Mouse (Mus musculus): Measurements from ENCODE around the gene Card19.

Card19 gene

DNA sequence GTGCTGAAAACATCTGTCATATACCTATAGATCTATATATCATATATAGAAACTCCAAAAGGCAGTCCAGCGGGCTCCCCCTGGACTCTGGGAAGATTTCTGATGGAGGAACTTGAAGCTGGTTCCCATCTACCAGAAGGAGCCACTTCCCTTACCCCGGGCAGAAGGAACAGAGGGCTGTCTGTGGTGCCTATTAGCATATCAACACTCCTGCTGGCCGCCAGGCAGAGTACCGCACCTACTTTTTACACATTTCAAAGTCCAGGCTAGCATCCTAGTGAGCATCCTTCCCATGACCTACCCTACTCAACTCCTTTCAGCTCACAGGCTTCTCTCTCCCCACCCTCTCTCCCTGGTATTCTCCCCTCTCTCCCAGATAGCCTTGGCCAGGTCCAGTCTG, 9.8 kb upstream of the Card19 start:
- DNase-seq (ENCODE audit: low read depth, low spot score) = no peak

DNA sequence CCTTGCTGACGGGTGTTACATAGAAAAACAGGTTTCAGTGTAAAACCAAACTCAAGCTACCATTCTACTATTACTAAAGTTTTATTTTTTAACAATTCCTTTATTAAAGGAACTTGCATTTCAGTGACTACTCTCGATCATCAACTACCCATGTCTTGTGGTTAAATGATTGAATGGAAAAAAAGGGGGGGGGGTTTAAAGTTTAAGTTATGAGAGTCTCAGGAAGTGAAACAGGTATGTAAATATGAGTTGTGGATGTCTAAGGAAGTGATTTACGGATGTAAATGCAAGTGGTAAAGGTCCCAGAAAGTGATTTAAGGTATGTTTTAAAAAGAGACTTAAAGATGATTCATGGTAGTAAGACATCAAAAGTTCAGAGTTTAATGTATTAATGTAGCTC, 9.3 kb upstream of the Card19 start:
- DNase-seq (ENCODE audit: low read depth, low spot score) = no peak

DNA sequence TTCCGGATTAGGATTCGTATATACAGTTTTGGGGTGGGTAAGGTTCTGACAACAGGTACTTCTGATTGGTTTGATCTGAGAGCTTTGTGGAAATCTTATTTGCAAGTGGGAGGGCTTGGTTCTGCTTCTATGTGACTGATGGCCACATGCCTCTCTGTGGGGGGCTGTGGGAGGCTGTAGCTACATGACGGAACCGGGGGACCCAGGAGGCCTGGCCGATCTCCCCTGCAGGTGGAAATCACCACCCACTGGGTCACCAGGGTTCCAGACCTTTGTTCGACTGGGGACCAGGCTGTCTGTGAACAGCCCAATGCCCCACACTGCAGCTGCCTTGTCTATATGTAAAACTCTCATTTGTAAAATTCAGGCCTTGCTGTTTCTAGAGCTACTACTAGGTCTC, 8.9 kb upstream of the Card19 start:
- no peak for DNase-seq (ENCODE audit: low read depth, low spot score)

DNA sequence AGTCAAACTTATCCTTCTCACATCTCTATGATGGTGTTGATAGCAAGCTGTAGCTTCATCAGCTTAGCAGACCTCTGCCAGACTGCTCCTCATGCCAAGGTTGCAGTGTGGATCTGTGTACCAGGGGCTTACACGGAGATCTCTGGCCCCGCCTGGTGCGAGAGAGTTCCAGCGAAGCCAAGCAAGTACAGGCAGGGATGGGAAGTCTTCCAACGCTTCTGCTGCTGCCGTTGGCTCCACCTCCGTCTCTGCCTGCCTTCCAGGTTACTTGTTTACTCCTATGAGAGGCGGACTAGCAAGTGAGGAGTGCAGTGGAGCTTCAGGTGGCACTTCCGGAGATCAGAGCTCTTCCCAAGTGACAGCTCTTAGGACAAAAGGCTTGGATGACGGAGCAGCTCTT, 8.5 kb upstream of the Card19 start:
- DNase-seq (ENCODE audit: low read depth, low spot score) = no peak

DNA sequence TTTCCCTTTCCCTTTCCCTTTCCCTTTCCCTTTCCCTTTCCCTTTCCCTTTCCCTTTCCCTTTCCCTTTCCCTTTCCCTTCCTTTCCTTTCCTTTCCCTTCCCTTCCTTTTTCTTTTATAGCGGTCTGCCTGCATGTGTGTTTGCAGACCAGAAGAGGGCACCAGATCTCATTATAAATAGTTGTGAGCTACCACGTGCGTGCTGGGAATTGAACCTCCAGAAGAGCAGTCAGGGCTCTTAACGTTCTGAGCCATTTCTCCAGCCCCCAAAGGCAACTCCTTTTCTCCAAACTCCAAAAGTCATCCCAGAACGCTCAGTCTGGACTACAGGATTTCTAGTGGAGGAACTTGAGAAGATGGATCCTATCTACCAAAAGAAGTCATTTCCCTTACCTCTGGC, 5.1 kb upstream of the Card19 start:
- no peak for DNase-seq (ENCODE audit: low read depth, low spot score)

DNA sequence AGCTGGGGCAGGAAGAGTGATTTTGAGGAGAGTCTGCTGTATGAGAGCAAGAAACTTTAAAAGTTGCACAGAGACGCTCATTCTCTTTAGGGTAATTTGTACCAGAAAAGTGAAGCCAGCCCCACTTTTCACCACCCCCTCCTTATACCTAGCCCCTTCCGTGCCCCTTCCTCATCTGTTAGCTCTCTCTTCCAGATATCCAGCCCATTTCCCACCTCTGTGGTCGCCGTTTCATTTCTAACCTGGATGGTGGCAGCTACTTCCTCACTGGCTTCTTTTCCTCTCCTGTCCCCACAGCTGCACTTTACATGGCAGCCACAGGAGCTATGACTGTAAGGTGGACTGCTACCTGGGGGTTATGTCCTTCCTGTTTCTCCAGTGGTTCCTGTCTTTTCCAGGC, 3.5 kb upstream of the Card19 start:
- DNase-seq (ENCODE audit: low read depth, low spot score) = no peak

DNA sequence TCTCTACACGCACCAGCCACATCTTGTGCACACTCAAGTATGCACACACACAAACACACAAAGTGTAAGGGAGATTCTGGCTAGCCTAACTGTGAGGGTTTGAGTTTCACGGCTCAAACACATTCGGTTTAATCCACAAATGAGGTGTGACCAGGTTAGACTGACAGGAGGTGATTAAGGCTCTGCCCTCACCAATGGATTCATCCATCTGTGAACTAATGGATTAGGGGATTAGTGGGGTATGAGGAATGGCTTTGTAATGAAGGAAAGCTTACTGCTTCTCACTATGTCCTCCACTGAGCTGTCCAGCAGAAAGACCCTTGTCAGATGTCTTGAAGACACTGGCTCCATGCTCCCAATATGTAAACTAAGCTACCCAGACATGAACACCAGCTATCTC, 2.8 kb upstream of the Card19 start:
- DNase-seq (ENCODE audit: low read depth, low spot score) = no peak

DNA sequence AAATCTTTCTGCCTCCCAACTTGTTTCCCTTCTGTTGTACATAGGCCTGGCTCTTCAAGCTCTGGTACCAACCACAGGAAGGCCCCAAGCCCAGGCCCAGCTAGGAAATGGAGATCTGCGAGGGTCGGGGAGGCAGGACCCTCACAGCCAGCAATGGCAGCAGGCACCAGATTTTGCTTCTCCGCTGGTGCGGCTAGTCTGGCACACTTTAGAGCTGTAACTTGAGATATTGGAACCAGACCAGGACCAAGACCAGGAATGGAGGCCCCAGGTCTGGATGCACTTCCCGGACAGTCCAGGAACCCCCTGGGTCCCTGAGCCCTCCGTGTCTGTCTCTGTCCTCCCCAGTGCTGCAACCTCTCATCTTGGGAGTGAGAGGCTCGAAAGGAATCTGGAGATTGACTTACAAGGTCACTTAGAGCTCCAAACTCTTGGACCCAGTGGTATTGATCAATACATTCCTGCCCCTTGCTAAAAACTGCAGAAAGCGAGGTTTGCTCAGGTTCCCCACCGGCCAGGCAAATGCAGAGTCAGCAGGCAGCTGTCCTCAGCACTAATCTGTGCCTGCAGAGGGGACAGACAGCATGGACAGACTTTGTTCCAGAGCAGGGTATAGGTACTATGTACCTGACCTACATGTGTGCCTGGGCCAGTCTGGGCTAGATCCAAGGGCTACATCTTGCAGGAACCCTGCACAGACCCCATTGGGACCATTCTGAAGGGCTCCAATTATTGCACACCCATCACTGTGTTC, 1.1 kb upstream of the Card19 start:
- no peak for DNase-seq (ENCODE audit: low read depth, low spot score)

DNA sequence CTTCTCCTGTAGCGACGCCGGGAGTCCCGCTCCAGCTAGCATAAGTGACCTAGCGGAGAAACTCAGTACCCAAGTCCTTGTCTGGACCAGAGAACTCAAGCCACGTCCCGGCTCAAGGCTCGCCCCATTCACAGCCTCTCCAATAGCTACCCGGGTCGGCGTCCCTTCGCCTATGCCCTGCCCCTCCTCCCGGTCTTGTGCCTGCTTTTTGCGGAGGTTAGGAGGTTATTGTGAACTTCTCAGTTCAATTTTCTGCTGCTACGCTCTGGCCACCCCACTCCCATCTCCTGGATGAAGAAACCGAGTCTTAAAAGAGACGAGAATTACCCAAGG, 349 bp upstream of the Card19 start:
- DNase-seq (ENCODE audit: low read depth, low spot score) = no peak

DNA sequence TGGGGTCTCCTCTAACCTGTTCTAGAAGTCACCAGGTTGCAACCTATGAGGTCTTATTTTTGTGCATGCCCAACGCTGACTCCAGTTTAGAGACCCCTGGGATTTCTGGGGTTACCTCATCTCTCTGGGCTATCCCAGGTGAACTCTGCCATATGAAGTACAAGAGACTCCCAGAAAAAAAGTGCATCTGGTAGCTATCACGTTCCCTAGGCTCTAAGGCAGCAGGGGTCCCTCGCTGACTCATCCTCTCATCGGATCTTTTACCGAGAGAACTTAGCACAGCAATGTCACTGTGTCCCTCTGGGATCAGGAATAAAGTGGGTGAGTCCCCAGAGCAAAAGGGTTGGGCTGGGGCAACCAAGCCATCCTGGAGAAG, 721 bp downstream of the Card19 start:
- no peak for DNase-seq (ENCODE audit: low read depth, low spot score)

DNA sequence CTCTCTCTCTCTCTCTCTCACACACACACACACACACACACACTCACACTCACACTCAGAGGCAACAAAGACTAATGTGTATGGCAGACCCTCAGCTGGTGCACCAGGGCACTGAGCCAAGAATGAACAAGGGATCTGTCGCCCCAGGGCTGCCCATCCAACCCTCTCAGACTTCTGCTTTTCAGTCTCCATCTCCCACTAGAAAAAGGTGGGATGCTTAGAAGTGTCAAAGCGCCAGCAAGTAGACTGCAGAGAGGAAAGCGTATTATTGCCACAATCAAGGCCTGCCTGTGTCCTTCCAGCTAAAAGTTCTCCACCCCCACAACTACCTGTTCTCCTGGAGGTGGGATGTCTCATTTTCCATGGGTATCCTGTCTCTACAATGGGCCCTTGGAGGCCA, 1.4 kb downstream of the Card19 start:
- DNase-seq (ENCODE audit: low read depth, low spot score) = no peak

DNA sequence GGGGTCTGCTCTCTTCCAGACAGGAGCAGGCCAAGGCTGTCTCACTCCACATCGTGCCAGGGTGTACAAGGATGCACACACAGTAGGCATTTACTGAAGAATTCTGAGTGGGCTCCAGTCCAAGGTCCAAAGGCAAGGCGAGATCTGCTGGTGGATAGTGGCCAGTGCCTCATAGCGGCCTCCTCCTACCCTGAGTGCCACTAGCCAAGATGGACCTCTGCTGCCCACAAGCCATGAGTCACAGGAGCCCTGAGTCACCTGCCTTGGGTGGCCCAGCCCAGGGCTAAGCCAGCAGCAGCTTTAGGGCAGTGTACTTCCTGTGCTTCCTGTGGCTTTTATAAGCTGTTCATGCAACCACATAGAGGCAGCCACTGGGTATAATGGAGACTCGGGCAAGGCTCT, 2.3 kb downstream of the Card19 start:
- DNase-seq (ENCODE audit: low read depth, low spot score) = no peak

DNA sequence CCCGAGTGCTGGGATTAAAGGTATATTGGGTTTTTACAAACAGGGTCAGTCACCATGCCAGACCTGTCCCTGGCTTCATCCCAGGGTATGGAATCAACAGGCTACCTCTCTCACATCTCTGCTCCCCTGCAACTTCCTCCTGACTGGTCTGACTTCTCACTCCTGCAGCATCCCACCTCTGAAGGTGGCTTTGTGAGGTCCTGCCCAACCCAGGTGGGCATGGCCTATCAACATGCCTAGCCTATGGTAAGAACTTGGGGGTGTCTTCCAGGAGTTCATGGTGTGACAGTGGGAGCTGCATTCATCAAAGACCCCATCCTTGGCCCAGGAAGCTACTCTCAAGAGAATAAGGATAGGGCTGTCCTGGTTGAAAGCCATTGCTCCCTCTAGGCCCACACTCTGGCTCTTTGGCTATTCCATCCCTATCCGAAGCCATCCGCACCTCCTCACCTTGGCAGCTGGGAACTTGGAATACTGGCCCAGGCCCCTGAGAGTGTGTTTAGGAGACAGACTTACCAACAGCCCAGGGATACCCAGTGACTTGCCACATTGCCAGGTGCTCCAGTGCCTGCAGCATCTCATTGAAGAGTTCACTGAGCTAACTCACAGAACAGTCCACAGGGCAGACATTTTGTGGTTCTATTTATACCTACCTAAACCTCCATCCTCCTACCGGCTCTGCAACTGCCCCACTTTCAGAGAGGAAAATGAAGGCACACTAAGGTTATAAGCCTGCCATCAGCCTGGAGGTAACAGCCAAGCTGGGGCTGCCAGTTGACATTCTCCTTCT, 2.9 kb downstream of the Card19 start:
- DNase-seq (ENCODE audit: low read depth, low spot score) = no peak

DNA sequence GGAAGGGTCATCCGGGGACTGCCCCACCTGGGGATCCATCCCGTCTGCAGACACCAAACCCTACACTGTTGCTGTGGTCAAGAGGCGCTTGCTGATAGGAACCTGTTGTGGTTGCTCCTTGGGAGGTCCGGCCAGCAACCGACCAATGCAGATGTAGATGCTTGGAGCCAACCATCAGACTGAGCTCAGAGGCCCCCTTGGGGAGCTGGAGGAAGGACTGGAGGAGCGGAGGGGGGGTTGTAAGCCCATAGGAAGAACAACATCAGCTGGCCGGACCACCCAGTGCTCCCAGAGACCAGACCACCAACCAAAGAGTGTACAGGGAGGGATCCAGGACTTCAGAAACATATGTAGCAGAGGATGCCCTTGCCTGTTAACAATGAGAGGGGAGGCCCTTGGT, 6.5 kb downstream of the Card19 start:
- DNase-seq (ENCODE audit: low read depth, low spot score) = no peak

DNA sequence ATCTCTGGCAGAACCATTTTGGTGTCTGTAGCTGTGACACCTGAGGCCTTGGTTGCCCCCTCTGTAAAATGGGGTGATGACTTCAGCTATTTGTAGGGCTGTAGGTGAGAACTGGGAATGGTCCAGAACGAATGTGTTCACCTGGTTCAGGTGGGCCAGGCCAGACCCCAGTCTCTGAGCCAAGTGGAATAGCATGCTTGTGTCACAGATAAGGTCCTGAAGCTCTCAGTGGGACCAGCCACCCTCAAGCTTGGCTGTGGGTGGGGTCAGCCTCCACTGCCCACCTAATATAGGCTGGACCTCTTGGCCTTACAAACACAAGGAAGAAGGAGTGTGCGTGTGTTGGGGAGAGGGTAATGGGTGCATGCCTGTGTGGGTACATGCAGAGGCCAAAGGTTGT, 9.5 kb downstream of the Card19 start:
- no peak for DNase-seq (ENCODE audit: low read depth, low spot score)

DNA sequence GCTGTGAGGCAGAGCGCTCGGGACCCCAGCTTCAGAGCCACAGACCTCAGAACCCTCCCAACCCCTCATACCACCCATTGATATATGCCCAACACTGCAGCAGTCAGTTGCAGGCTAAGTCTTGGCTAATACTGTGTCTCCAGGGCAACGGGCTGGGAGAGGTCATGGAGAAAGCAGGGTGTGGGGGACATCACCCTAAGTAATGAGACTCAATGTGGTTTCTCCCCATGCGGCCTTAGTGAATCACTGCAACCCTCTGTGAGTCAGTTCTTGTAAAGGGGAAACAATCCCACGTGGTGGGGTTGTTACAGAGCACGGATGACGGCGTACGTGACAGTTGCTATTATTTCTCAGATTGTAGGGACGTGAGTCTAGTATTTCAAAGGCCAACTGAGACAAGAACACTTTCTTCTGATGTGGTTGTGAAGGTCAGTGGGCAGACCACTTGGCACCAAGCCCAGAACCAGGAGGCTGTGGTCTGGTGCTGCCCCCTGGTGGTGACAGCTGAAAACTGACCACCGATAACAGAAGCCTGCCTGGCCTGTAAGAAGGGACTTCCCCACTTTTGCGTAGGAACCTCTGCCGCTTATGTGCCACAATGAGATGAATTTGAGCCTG, 10.3 kb downstream of the Card19 start:
- no peak for DNase-seq (ENCODE audit: low read depth, low spot score)

DNA sequence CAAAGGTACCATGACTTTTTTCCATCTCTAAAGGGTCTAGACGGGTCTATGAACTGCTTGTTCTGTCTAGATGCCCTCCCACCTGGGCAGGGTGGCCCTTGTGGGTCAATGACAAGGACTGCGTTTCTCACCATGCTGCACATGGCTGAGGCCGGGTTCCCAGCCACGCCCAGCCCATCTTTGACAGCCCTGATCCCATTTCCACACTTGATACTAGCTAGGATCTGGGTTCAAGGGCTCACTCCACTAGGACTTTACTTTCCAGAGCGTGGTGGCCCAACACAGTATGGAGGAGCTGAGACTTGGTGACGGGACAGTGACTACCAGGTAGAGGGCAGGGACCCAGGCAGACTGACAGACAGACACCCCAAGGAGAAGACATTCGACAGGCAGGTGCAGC, 13.3 kb downstream of the Card19 start:
- no peak for DNase-seq (ENCODE audit: low read depth, low spot score)

DNA sequence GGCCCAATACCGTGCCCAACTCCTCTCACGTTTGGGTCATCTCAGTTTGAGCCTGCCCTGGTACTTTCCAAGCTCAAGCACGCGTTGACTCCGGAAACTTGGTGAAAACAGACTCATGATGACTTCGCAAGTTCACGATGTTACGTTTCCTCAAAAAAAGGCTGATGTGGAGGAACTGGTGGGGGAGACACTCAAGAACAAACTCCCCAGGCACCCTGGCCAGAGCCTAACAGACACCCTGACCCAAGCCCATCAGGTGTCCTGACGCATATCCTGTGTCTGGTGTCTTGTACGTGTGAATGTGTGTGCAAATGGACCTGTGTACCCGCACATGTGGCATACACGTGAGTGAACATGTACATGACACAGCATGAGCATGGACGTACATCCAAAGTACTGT, 15.1 kb downstream of the Card19 start:
- no peak for DNase-seq (ENCODE audit: low read depth, low spot score)

DNA sequence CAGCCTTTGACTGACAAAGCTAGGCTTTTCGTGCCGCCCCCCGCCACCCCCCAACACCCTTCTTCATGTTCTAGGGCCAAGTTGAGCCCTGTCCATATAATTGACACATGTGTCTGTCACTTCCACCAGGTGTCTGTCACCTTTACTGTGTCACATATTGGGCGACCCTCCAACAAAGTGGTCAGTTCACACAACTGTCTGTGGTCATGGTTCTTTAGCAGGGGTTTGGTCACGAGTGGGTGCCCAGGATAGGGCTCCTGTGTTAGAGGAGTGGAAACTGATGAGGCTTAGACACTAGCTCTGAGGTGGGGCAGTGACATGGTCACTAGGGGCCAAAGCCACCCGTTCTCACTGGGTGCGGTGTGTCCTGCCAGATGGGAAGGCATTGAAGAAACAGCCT, 15.9 kb downstream of the Card19 start:
- DNase-seq (ENCODE audit: low read depth, low spot score) = no peak

DNA sequence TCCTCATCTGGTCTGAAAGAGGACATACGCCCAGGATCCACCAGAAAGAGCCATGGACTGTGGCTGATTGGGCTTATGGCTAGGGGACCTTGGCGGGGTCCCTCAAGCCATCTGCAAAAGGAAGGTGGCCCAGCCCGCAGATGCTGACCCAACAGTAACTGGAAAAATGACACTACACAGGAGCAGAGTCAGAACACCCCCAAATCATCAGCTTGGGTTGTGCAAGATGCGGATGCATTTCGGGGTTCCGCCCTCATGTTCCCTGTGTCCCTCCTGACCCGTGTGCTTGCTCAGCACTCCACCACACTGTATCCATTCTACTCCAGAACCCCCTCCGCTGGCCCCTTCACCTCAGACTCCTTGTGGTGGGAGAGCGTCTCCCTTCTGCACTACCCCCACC, 17.1 kb downstream of the Card19 start:
- no peak for DNase-seq (ENCODE audit: low read depth, low spot score)

DNA sequence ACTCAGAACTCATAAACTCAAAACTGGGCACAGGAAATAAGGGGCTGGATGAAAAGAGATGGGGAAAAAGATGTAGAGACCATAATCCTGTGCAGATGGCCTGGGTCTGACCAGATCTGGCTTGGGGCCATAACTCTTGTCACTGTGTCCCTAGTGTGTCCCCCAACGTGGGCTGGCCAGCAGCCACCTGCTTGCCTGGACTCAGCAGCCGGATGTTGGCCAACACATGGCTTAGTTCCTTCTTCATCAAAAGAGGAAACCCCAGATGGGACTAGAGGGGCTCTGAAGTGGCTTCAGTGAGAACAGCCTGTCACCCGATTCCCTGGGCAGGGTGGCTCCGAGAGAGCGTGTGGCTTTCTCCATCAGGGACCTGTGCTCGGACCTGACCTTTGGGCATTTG, 19.1 kb downstream of the Card19 start:
- no peak for DNase-seq (ENCODE audit: low read depth, low spot score)

DNA sequence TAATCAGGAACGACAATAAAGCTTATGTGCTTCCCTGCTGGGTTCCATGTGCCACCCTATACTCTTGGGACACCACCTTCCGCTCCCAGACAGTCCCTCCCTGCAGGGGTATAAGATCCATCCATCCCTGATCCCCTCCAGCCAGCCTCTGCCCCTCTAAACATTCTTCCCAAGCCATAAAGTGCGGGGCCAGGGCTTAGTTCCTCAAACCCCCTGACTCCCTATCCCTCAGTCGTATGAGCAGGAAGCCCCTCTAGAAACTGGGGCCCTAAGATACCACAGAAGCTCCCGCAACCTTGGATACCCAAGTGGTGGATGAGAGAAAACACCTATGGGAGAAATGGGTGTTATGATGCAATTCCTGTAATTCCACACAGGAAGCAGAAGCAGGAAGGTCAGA, 19.6 kb downstream of the Card19 start:
- DNase-seq (ENCODE audit: low read depth, low spot score) = no peak

DNA sequence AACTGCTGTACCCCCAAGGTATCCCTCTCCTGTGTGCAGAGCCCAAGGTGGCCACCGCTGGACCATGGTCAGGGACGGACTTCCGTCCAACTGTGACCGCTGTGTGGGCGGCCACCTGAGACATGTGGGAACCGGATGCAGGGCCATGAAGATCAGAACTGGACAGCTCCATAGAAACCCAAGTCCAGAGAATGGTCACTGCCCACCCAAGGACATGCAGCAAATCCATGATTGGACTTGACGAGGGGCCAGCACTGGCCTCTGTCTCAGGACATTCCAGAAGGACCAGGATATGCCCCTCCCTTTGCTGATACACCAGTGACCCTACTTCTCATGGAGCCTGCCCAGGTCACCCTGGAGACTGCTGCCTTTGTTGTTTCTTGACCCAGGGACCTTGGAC, 20.2 kb downstream of the Card19 start:
- no peak for DNase-seq (ENCODE audit: low read depth, low spot score)

Measured in WW6 (cell line).